Mouse (Mus musculus): ENCODE results near the gene Serf1. TPM values are rescaled to one million over a fixed set of nuclear protein-coding genes. Genes with fewer than 3 reads are reported as not detected.

Gene Serf1
- 6.5 TPM for polyA plus RNA-seq (2017; shearing (Covaris generic))

DNA sequence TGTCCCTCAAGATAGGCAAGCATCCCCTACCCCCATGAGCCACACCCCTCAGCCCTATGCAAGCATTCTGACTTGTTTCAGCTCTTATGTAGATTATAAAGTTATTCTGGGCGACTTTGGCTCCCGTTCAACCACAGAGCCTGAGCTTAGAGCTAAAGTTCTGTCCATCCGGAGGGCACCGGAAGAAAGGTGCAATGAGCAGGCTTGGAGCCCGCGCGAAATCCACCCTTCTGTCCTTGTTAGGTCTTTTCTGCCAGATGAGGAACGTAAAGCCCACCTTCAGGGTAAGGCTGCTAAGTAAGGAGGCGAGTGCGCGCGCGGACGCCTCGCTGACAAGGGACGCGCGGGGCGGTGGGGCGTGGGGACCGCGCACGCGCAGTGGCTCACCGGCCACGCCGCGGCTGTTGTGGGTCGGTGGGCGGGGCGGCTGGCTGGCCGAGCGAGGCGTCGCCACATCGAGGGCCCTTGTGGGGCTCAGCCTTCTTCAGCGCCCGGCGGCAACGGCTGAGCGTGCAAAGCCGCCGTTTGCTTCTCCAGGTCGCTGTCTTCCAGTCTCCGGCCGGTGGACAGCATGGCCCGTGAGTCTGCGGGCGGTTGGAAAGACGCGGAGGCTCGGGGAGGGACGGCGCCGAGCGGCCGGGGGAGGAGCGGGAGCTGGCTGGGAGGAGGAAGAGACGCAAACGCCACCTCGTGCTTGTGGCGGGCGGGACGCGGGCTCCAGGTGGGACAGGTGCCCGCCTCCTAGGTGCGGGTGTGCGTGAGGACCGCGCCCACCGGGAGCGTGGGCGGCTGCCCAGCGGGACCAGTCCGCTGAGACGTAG, at the start of gene Serf1:
Gene Serf1 (plus strand): TSS at position 361 of the 821 bp plus-strand sequence.

GRCm38 (mm10) chr13:100103748-100104254, 4.0 kb upstream of the Serf1 start, which contains the start of gene Bdp1:
TSS of gene Bdp1 (minus strand) at chr13:100104070.

DNA sequence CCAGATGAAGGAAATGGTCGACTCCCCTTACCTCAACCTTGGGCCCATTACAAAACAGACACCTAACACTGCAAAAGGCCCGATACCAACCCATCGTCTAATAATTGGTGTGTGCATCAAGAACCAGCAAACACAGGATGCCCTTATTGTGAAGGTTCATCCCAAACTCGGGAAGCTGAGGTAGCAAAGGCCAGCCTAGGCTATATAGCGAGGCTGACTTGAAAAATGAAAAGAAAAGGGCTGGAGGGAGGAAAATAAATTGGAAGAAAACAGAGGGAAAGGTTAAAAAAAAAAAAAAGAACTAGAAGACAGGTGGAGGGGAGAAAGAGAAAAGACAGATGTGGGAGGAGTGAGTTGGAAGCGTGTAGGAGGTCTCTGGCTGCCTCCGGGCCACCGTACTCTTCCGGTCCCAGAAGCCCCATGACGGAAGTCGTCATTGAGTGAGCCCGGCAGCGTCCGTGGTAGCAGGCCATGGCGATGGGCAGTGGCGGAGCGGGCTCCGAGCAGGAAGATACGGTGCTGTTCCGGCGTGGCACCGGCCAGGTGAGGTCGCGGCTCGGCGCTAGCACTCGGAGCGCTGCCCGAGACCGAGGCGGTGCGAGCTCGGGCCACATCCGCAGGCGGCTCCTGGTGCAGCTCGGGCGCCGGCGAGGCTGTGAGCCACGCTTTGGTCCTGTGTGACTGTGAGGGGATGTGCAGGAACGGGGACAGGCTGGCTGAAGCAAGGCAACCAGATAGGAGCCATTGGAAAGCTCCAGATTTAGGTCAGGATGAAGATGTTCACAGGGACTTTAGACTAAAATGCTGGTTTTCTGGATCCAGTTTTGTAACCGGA, 16.8 kb downstream of the Serf1 start, which contains the start of gene Smn1:
Gene Smn1 (plus strand): TSS at position 430 of the 835 bp plus-strand sequence.

Other genes with a start within 250 kb of the Serf1 start
- gene Cartpt, start 206.9 kb upstream of the Serf1 start, polyA plus RNA-seq (2017; shearing (Covaris generic)): not detected
- gene Mccc2, start 92.4 kb upstream of the Serf1 start, polyA plus RNA-seq (2017; shearing (Covaris generic)): 11.3 TPM
- gene Bdp1, start 3.9 kb upstream of the Serf1 start, polyA plus RNA-seq (2017; shearing (Covaris generic)): 69.3 TPM
- gene Smn1, start 16.8 kb downstream of the Serf1 start, polyA plus RNA-seq (2017; shearing (Covaris generic)): 41.2 TPM
- 4.2 TPM for gene Naip2, start 94.1 kb downstream of the Serf1 start, polyA plus RNA-seq (2017; shearing (Covaris generic))
- 4.7 TPM for gene Naip5, start 138.3 kb downstream of the Serf1 start, polyA plus RNA-seq (2017; shearing (Covaris generic))
- gene Naip6, start 209.7 kb downstream of the Serf1 start, polyA plus RNA-seq (2017; shearing (Covaris generic)): 2.1 TPM

All from CD4-positive, CD25-positive, alpha-beta regulatory T cell (primary cell).